Mouse (Mus musculus) macrophage (primary cell): ENCODE results near the gene 4930579F01Rik. TPM values are rescaled to one million over a fixed set of nuclear protein-coding genes. Genes with fewer than 3 reads are reported as not detected.

Source experiments
- H3K27ac ChIP-seq: fragments of 350-480 bp; formaldehyde crosslinking; 2 replicates; pipeline ENCODE4 v1.9.0; 2021
- H3K36me3 ChIP-seq: fragments of 350-480 bp; formaldehyde crosslinking; 2 replicates; pipeline ENCODE4 v1.9.0; 2021; ENCODE audit errors: inconsistent target
- H3K4me3 ChIP-seq: fragments of 350-480 bp; formaldehyde crosslinking; 2 replicates; pipeline ENCODE4 v1.9.0; 2021; ENCODE audit errors: inconsistent target
- H3K79me2 ChIP-seq: fragments of 350-480 bp; formaldehyde crosslinking; 2 replicates; pipeline ENCODE4 v1.9.0; 2021; ENCODE audit errors: inconsistent target
- WGBS: methylation state at CpG from one replicate; pipeline ENCODE4 v1.1.7; 2026; ENCODE audit warnings: inconsistent platforms; ENCODE audit not compliant: missing documents; 5-methylcytosine and 5-hydroxymethylcytosine counted together
- polyA plus RNA-seq: library from polyadenylated mRNA; stranded (reverse); fragments of 250-400 nt; gene quantifications from 3 replicates; pipeline ENCODE4 v1.2.4, GENCODE M21; 2018; ENCODE audit warnings: inconsistent platforms

The 4930579F01Rik gene
- polyA plus RNA-seq, 1 experiment from 2014 or later = not detected

DNA sequence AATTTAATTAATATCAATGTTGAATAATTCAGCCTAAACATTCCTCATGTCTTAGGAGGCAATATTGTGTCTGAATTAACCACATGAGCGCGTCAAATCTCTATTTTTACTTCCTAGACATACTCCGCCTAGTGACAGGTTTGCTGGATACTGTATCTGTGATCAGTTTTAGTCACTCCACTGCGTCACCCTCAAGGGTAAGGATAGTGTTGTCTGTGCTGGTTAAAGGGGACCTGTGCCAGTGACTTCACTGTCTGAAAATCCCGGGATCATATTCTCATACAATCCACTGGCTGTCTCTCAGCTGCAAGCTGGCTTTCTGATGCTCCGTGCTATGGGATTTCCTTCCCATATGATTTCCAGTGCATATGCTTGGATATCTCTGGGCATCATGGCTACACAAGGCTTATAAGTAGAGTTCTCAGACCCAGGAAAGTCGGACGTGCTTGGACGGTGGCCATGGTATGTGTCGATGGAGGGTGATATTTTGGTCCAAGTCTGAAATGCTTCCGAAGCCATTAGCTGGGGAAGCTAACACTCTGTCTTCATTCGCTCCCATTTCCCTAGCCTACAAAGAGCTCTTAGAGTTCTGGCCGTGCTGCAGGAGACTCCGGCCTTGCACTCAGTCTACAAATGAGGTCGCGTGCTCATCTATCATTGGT is 74.0 kb downstream of the 4930579F01Rik start:
- H3K79me2 ChIP-seq = no peaks in the 10 kb centered on the region
- WGBS = 96% methylated on average over 16 of the region's 16 CpGs

DNA sequence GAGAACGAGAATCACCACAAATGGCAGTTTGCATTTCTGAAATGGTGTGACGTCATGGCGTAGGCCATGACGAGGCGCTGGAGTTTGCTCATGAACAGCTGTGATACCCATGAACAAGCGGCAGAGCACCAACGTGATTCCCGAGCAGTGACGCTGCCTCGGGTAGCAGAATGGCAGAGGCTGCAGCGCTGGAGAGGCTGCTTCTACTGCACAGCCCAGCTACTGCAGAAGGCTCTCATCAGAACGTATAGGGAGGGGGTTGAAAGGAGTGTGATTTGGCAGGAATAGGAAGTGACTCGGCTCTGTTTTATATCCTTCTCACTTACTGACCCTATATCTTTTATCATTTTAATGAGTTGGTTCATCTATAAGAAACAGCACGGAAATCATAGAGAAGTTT is 74.8 kb downstream of the 4930579F01Rik start:
- WGBS = 64% methylated on average over 14 of the region's 14 CpGs
- Histone ChIP-seq H3K36me3 (no peaks in the 10 kb centered on the region), H3K4me3 (no peak overlapping the region), H3K79me2 (no peaks in the 10 kb centered on the region), H3K27ac (peak overlapping the region; percentile 21; the same call in 1 of the 2 replicates)

More for the DNA sequence above, 74.0 kb downstream of the 4930579F01Rik start:
- H3K27ac ChIP-seq = no peak overlapping the region
- H3K36me3 ChIP-seq = no peaks in the 10 kb centered on the region
- H3K4me3 ChIP-seq = no peak overlapping the region

DNA sequence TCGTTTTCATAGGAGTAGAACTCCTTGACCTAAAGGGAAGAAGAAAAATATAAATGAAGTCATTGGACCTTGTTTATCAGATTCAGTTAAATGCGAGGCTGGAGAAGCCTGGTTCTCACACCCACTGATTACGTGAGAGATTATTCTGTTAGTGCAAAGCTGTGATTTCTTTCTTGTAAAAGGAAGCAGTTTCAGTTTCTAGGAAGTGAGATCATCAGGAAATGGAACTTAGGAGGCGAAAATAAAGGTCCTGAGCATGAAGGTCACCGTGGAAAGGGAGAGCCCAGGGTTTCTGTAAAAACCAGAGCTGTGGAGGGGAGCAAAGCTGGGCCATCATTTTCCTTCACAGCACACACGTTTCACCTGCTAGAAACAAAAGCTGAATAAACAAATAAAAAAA is 75.2 kb downstream of the 4930579F01Rik start:
- Histone ChIP-seq H3K79me2 (no peaks in the 10 kb centered on the region), H3K4me3 (no peak overlapping the region), H3K36me3 (no peaks in the 10 kb centered on the region), H3K27ac (peak overlapping the region; percentile 21; the same call in 1 of the 2 replicates)
- 79% methylated on average over 6 of the region's 6 CpGs for WGBS

- 92% methylated on average over 4 of the region's 4 CpGs for WGBS
- no peak overlapping the region for H3K4me3 ChIP-seq
Measured at GRCm38 (mm10) chr3:138116871-138117270, 76.8 kb downstream of the 4930579F01Rik start.

GRCm38 (mm10) chr3:138114106-138114505 is 79.5 kb downstream of the 4930579F01Rik start:
- H3K36me3 ChIP-seq = no peaks in the 10 kb centered on the region

More at GRCm38 (mm10) chr3:138116871-138117270, 76.8 kb downstream of the 4930579F01Rik start:
- no peaks in the 10 kb centered on the region for H3K36me3 ChIP-seq
- no peak overlapping the region for H3K27ac ChIP-seq
- no peaks in the 10 kb centered on the region for H3K79me2 ChIP-seq

More at GRCm38 (mm10) chr3:138114106-138114505, 79.5 kb downstream of the 4930579F01Rik start:
- no peak overlapping the region for H3K27ac ChIP-seq
- WGBS = 94% methylated on average over 17 of the region's 17 CpGs
- no peak overlapping the region for H3K4me3 ChIP-seq
- no peaks in the 10 kb centered on the region for H3K79me2 ChIP-seq

Other genes with a start within 250 kb of the 4930579F01Rik start
- gene Dapp1, start 212.3 kb downstream of the 4930579F01Rik start, polyA plus RNA-seq = 10.8 to 14.3 TPM (median 10.8 TPM) in 3 replicates
- not detected in 3 replicates for gene 1110002E22Rik, start 128.8 kb downstream of the 4930579F01Rik start, polyA plus RNA-seq
- not detected in 3 replicates for gene Gm5105, start 126.4 kb downstream of the 4930579F01Rik start, polyA plus RNA-seq
- 2.2 to 3.3 TPM (median 3.1 TPM) in 3 replicates for gene Trmt10a, start 50.4 kb downstream of the 4930579F01Rik start, polyA plus RNA-seq
- 0.61 to 1.0 TPM (median 0.72 TPM) in 3 replicates for gene Mttp, start 48.9 kb downstream of the 4930579F01Rik start, polyA plus RNA-seq
- gene Adh7, start 23.9 kb upstream of the 4930579F01Rik start, polyA plus RNA-seq = not detected in 3 replicates
- gene Adh1, start 67.2 kb upstream of the 4930579F01Rik start, polyA plus RNA-seq = not detected in 3 replicates
- gene Adh6a, start 119.5 kb upstream of the 4930579F01Rik start, polyA plus RNA-seq = not detected in 3 replicates
- gene Adh6b, start 147.9 kb upstream of the 4930579F01Rik start, polyA plus RNA-seq = not detected in 3 replicates
- not detected in 3 replicates for gene Adh4, start 221.6 kb upstream of the 4930579F01Rik start, polyA plus RNA-seq
- gene Adh5, start 249.3 kb upstream of the 4930579F01Rik start, polyA plus RNA-seq = 51.7 to 94.7 TPM (median 76.1 TPM) in 3 replicates